Mouse (Mus musculus): Measurements from ENCODE around the gene Dock8.

GRCm38 (mm10) chr19:25116981-25117380 lies 117.6 kb downstream of the Dock8 start:
- TF ChIP-seq GATA1 (IDR thresholded peaks at IDR 0.05; ENCODE audit: borderline replicate concordance, low read length) = no peak
- no peak for TF ChIP-seq FLI1 (IDR thresholded peaks at IDR 0.05; ENCODE audit: low read length)

All from megakaryocyte, embryonic 14.5 days (primary cell).